Mouse (Mus musculus): ENCODE results near the gene Gjd3. TPM values are rescaled to one million over a fixed set of nuclear protein-coding genes. Genes with fewer than 3 reads are reported as not detected.
"Not testable (repeated sequence)": the region's sequence is repeated elsewhere in the genome, so short reads cannot be mapped to it uniquely, and the experiment has no call there.

Gjd3 gene
- polyA plus RNA-seq, 1 experiment from 2014 or later: 0.42 TPM

- H3K4me3 ChIP-seq (replicated peaks): no peak overlapping the region
- no peaks in the 10 kb centered on the region for H3K9me3 ChIP-seq
- H3K27me3 ChIP-seq (replicated peaks): no peaks in the 10 kb centered on the region
- WGBS: 84% methylated on average over 9 of the region's 9 CpGs
- no peak overlapping the region for H3K4me2 ChIP-seq
- H3K9ac ChIP-seq: no peak overlapping the region
- H3K27ac ChIP-seq: no peak overlapping the region
- peaks cover 58% of the 10 kb centered on the region for H3K36me3 ChIP-seq
- no peaks in the 10 kb centered on the region for H3K4me1 ChIP-seq
- no peak for ATAC-seq (ENCODE audit: insufficient read depth, low FRiP score, low read depth)
Measured at GRCm38 (mm10) chr11:99006788-99007187, 24.0 kb upstream of the Gjd3 start.

DNA sequence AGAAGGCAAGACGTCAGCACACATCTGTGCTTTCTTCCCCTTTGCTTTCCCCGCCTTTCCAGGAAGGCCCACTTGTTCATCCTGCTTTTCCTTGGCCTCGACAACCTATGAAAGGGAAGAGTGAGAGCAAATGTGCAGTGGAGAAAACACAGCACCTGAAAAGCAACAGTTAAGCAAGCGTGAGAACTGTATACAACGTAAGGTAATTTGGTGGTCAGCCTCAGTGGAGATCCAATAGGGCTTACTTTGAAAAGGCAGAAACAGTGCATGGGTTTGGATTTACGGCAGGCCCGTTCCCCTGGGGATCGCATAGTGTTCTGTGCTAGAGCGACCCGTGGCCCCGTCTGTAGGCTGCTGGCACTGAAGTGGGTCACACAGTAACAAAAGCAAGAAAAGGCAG is 16.4 kb upstream of the Gjd3 start:
- H3K9me3 ChIP-seq: no peaks in the 10 kb centered on the region
- H3K4me3 ChIP-seq (replicated peaks): no peak overlapping the region
- no peak for ATAC-seq (ENCODE audit: insufficient read depth, low FRiP score, low read depth)
- no peak overlapping the region for H3K27ac ChIP-seq
- no peaks in the 10 kb centered on the region for H3K4me1 ChIP-seq
- 91% methylated on average over 11 of the region's 11 CpGs for WGBS
- no peak overlapping the region for H3K9ac ChIP-seq
- peaks cover 75% of the 10 kb centered on the region for H3K36me3 ChIP-seq
- no peak overlapping the region for H3K4me2 ChIP-seq
- H3K27me3 ChIP-seq (replicated peaks): no peaks in the 10 kb centered on the region

DNA sequence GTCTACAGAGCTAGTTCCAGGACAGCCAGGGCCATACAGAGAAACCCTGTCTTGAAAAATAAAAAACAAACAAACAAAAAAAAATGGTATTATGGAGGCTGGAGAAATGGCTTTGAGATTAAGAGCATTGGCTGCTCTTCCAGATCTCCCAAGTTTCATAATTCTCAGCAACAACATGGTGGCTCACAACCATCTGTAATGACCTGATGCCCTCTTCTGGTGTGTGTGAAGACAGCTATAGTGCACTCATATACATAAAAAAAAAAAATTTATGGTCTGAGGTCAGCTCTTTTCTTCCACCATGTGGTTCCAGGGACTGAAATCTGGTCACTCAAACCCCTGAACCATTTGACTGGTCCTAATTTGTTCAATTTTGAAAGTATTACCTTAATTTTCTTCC is 16.0 kb upstream of the Gjd3 start:
- Histone ChIP-seq H3K36me3 (peaks cover 75% of the 10 kb centered on the region), H3K27me3 (replicated peaks) (no peaks in the 10 kb centered on the region), H3K27ac (no peak overlapping the region), H3K4me3 (replicated peaks) (no peak overlapping the region), H3K4me2 (no peak overlapping the region), H3K9ac (no peak overlapping the region), H3K4me1 (no peaks in the 10 kb centered on the region), H3K9me3 (no peaks in the 10 kb centered on the region)
- no peak for ATAC-seq (ENCODE audit: insufficient read depth, low FRiP score, low read depth)

GRCm38 (mm10) chr11:98997659-98998058 is 14.8 kb upstream of the Gjd3 start:
- no peak for ATAC-seq (ENCODE audit: insufficient read depth, low FRiP score, low read depth)
- 94% methylated on average over 4 of the region's 4 CpGs for WGBS
- H3K36me3 ChIP-seq: peaks cover 76% of the 10 kb centered on the region

DNA sequence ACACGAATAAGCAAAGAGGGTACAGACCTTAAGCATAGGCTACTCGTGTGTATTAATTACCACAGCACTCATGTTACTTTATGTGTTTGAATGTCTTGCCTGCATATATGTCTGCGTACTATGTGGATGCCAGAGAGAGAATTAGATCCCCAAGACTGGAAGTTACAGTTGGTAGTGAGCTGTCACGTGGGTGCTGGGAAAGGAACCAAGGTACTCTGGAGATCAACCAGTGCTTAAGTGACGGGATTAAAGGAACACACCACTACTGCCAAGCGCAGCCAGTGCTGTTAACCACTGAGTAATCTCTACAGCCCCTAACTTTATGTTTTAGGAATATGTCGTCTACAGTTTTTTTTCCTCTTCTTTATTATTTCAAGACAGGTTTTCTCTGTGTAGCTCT is 13.2 kb upstream of the Gjd3 start:
- no peak overlapping the region for H3K4me2 ChIP-seq
- ATAC-seq (ENCODE audit: insufficient read depth, low FRiP score, low read depth): no peak
- H3K4me3 ChIP-seq (replicated peaks): no peak overlapping the region
- H3K4me1 ChIP-seq: no peaks in the 10 kb centered on the region
- no peaks in the 10 kb centered on the region for H3K27me3 ChIP-seq (replicated peaks)
- no peak overlapping the region for H3K27ac ChIP-seq
- 90% methylated on average over 7 of the region's 7 CpGs for WGBS
- H3K9ac ChIP-seq: no peak overlapping the region
- H3K36me3 ChIP-seq: peaks cover 78% of the 10 kb centered on the region
- no peaks in the 10 kb centered on the region for H3K9me3 ChIP-seq

More at GRCm38 (mm10) chr11:98997659-98998058, 14.8 kb upstream of the Gjd3 start:
- no peak overlapping the region for H3K27ac ChIP-seq
- no peak overlapping the region for H3K9ac ChIP-seq
- H3K4me3 ChIP-seq (replicated peaks): no peak overlapping the region
- H3K4me2 ChIP-seq: no peak overlapping the region
- H3K4me1 ChIP-seq: no peaks in the 10 kb centered on the region
- H3K27me3 ChIP-seq (replicated peaks): no peaks in the 10 kb centered on the region
- H3K9me3 ChIP-seq: no peaks in the 10 kb centered on the region

- peaks cover 38% of the 10 kb centered on the region for H3K36me3 ChIP-seq
- no peak overlapping the region for H3K27ac ChIP-seq
- ATAC-seq (ENCODE audit: insufficient read depth, low FRiP score, low read depth): no peak
- no peaks in the 10 kb centered on the region for H3K9me3 ChIP-seq
- no peaks in the 10 kb centered on the region for H3K4me1 ChIP-seq
- H3K4me2 ChIP-seq: no peak overlapping the region
- no peak overlapping the region for H3K4me3 ChIP-seq (replicated peaks)
- 75% methylated on average over 6 of the region's 6 CpGs for WGBS
- no peaks in the 10 kb centered on the region for H3K27me3 ChIP-seq (replicated peaks)
- H3K9ac ChIP-seq: no peak overlapping the region
Measured at GRCm38 (mm10) chr11:98990866-98991265, 8.1 kb upstream of the Gjd3 start.

GRCm38 (mm10) chr11:98988260-98988659 is 5.4 kb upstream of the Gjd3 start:
- not testable (repeated sequence) for H3K9ac ChIP-seq; ATAC-seq (ENCODE audit: insufficient read depth, low FRiP score, low read depth); H3K4me3 ChIP-seq (replicated peaks); H3K9me3 ChIP-seq; H3K27me3 ChIP-seq (replicated peaks); H3K4me1 ChIP-seq; H3K27ac ChIP-seq; H3K4me2 ChIP-seq
- whole genome bisulfite sequencing: 94% methylated on average over 6 of the region's 6 CpGs
- H3K36me3 ChIP-seq: peaks cover 15% of the 10 kb centered on the region

GRCm38 (mm10) chr11:98985542-98985941 is 2.7 kb upstream of the Gjd3 start:
- WGBS: 88% methylated on average over 7 of the region's 7 CpGs
- no peak overlapping the region for H3K4me3 ChIP-seq (replicated peaks)
- H3K9ac ChIP-seq: no peak overlapping the region
- no peak overlapping the region for H3K4me2 ChIP-seq
- no peaks in the 10 kb centered on the region for H3K9me3 ChIP-seq
- ATAC-seq (ENCODE audit: insufficient read depth, low FRiP score, low read depth): no peak
- H3K36me3 ChIP-seq: no peaks in the 10 kb centered on the region
- H3K4me1 ChIP-seq: peaks cover 12% of the 10 kb centered on the region
- peaks cover 7% of the 10 kb centered on the region; the same call in 1 of the 2 replicates for H3K27me3 ChIP-seq (replicated peaks)
- no peak overlapping the region for H3K27ac ChIP-seq

DNA sequence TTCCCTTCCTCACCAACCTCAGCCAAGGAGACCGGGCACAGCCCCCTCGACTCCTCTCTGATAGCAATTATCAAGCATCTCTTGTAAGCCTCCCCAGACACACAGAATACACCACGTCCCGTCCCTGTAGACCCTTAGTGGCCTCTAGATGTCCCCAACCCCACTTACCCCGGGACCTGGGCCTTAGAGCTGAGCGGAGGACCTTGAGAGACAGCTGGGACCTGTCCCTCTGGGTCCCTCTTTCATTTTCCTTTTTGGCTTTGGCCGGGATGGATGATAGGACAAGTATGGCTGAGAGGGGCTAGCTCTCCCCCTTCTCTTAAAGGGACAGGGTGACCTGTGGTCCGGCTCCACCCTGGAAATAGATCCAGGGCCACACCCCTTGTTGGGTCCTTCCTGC is 735 bp upstream of the Gjd3 start:
- Histone ChIP-seq H3K27me3 (replicated peaks) (peaks cover 12% of the 10 kb centered on the region; the same call in 1 of the 2 replicates), H3K27ac (no peak overlapping the region), H3K4me1 (peaks cover 12% of the 10 kb centered on the region), H3K4me2 (peak overlapping the region; percentile 98; the same call in 1 of the 2 replicates), H3K9ac (no peak overlapping the region), H3K4me3 (replicated peaks) (no peak overlapping the region), H3K36me3 (no peaks in the 10 kb centered on the region), H3K9me3 (no peaks in the 10 kb centered on the region)
- 48% methylated on average over 8 of the region's 8 CpGs for WGBS
- no peak for ATAC-seq (ENCODE audit: insufficient read depth, low FRiP score, low read depth)

GRCm38 (mm10) chr11:98981997-98982772 is 631 bp downstream of the Gjd3 start:
- H3K4me3 ChIP-seq (replicated peaks): peak overlapping the region; percentile 59
- H3K4me2 ChIP-seq: peak overlapping the region; percentile 98
- no peak overlapping the region for H3K27ac ChIP-seq
- H3K4me1 ChIP-seq: peaks cover 12% of the 10 kb centered on the region
- H3K9ac ChIP-seq: peak overlapping the region; percentile 20
- ATAC-seq (ENCODE audit: insufficient read depth, low FRiP score, low read depth): peak; percentile 66
- under 1% methylated on average over 94 of the region's 94 CpGs for WGBS
- no peaks in the 10 kb centered on the region for H3K9me3 ChIP-seq
- H3K27me3 ChIP-seq (replicated peaks): peaks cover 12% of the 10 kb centered on the region; the same call in 1 of the 2 replicates
- no peaks in the 10 kb centered on the region for H3K36me3 ChIP-seq

DNA sequence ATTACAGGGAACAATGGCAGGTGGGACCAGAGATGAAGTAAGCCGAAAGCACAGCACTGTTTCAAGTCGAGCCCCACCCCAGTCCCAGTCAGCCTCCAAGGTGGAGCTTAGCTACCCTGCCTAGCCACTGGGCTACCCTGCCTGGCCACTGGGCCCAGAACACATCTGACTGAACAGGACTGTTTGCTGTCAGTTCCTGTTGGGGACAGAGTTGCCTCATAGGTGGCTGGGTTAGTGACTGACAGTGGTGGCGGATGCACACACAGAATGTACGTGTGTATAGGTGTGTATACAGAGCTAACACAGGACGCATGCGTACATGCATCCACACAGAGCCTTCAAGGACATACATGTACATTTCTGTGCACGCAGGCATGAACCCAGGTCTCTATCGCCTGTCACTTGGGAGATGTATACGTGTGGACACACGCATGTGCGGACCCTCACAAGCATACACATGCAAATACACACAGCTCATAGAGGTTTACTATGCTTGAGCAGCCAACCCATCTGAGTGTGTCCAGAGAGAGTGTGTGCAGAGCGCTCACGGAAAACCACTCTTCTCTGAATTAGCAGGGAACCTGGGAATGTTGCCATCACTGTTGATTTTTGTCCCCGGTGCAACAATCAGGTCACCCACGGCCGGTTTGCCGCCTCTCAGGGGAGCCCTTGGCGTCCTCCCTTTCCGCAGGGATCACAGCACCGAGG is 1.4 kb downstream of the Gjd3 start:
- Histone ChIP-seq H3K4me3 (replicated peaks) (peak overlapping the region; percentile 59), H3K36me3 (no peaks in the 10 kb centered on the region), H3K27ac (no peak overlapping the region), H3K4me1 (peaks cover 12% of the 10 kb centered on the region), H3K27me3 (replicated peaks) (peaks cover 12% of the 10 kb centered on the region; the same call in 1 of the 2 replicates), H3K9me3 (no peaks in the 10 kb centered on the region), H3K9ac (no peak overlapping the region), H3K4me2 (peak overlapping the region; percentile 98)
- WGBS: 32% methylated on average over 20 of the region's 20 CpGs
- ATAC-seq (ENCODE audit: insufficient read depth, low FRiP score, low read depth): no peak

GRCm38 (mm10) chr11:98979356-98979755 is 3.5 kb downstream of the Gjd3 start:
- Histone ChIP-seq H3K36me3 (peaks cover 4% of the 10 kb centered on the region; the same call in 1 of the 2 replicates), H3K9me3 (no peaks in the 10 kb centered on the region), H3K9ac (no peak overlapping the region), H3K4me2 (no peak overlapping the region), H3K4me3 (replicated peaks) (no peak overlapping the region), H3K27me3 (replicated peaks) (peaks cover 12% of the 10 kb centered on the region; the same call in 1 of the 2 replicates), H3K4me1 (peaks cover 12% of the 10 kb centered on the region), H3K27ac (no peak overlapping the region)
- 77% methylated on average over 5 of the region's 5 CpGs for WGBS
- no peak for ATAC-seq (ENCODE audit: insufficient read depth, low FRiP score, low read depth)

Data from stomach, embryonic 15.5 days (tissue).